Mouse (Mus musculus) kidney, postnatal 4 days (tissue): ENCODE results near the gene Pvr.

Experiments used
- DNase-seq, 2 experiments: peaks; one replicate each; pipeline ENCODE4 v3.0.0; 2021; ENCODE audit warnings: mixed read lengths in 2 of 2

Gene Pvr

DNA sequence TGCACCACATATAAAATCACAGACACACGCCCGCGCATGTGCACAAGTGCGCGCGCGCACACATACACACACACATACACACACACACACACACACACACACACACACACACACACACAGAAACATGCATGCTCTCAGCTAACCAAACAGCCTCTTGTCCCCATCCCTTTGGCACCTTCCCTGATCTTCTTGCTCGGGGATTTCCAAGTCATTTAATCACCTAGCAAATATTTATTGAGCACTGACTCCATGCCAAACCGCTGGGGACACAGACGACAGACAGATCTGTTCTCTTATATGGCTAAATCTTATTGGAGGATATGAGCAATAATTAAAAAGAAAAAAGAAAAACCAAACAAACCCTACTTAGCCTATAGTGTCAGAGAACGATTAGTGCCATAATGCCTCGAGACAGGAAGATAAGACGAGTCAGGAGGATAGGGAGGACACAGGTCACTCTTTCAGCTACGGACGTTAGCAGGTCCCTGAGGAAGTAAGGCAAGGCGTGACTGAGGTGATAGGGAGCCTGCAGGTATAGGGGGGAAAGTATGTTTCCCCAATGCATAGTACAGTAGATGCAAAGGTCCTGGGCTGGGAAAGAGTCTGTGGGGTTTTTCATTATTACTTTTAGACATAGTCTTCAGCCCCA is 53.1 kb downstream of the Pvr start:
- no peak for DNase-seq

DNA sequence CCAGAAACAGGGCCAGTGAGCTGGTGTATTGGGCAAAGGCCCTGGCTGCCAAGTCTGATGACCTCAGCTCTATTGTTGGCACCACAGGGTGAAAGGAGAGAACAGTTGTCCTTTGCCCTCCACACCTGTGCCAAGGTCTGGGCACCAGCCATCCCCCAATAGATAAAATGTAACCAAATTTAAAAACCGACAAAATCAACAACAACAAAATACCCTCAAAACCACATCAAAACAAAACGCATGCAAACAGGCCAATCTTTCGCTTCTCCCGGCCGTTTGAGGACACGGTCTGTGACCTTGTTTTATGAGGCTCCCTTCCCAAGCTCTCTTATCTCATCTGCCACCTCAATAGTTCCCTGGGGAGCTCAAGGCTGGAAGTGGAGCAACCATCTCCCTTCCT is 54.5 kb downstream of the Pvr start:
- no peak for DNase-seq

DNA sequence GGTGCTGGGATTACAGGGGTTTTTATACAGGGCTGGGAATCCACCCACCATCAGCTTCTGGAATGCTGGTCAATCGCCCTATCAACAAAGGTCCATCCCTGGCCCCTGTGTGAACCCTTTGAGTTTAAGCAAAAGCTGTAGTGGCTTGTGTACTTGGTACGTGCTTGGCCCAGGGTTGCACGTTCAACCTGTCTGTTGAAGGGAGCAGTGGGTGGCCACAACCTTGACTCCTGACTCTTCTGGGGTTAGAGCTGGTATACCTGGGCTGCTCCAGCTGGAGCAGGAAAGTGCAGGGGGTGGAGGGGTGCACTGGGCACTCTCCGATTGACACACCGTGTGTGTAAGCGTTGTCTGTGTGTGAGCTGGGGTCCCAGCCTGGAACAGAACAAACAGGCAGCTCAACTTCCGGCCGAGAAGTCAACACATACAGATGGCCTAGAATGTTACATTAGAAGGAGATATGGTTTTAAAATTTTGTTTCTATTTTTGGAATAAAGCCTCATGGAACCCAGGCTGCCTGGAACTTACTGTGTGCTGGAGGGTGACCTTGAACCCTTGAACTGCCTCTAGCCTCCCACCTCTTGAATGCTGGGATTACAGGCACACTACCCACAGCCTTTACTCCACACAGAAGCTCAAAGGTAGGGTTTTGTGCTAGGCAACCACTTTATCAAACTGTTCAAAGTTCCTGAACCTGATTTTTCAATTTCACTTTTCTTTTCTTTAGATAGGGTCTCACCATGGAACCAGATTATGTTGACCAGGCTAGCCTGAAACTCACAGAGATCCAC is 55.5 kb downstream of the Pvr start:
- no peak for DNase-seq

DNA sequence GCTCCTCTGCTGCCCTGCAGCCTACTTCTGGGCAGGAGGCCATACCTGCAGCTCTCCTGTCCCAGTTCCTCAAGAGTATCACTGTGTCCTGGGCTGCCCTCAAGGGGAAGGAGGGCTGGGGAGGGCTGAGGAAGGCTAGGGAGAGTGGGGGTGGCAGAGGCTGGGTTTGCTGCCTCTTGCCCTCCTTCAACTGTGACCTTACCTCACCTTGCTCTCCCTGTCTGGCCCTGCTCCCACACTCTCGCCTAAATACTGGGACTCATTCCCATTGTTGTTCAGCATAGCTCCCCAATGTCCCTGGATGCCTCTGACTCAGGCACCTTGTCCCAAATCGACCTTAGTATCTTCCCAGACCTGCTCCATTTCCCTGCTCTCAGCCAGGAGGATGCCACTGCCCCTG is 56.7 kb downstream of the Pvr start:
- no peak for DNase-seq

DNA sequence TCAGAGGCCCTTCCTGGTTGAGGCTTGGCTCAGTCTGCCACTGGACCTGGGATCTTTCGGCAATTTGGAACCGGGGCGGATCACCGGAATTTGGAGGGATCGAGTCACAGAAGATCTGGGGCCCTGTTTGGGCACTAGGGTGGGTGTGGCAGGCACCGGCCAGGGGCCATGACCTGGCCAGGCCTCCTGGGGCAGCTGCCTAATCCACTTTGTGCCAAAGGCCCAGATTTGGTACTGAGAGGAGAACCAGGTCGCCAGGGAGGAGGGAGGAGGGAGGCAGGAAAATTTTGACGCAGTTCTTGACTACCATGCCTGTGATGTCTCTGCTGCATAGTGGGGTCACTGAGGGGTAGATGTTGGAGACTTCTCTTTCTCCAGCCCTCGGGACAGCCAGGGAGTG is 59.8 kb downstream of the Pvr start, which contains the start of gene Ceacam16:
TSS of gene Ceacam16 (minus strand) at position 101 of the 400 bp plus-strand sequence.
- DNase-seq, result no peak

DNA sequence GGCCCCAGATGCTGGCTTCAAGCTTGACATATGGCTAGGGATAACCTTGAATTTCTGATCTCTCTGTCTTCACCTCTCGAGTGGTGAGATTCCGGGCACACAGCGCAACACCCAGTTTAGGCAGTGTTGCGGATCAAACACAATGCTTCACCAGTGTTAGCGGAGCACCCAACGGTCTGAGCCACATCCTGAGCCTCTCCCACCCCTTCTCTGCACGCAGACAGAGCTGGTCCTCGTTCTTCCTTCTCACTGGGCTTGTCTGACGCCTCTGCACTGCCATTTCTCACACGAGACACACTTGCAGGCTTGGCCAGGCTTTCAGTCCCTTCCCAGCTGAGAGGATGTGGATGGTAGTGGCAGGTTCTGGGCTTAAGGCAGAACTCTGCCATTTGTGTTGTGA is 61.2 kb downstream of the Pvr start:
- no peak for DNase-seq

DNA sequence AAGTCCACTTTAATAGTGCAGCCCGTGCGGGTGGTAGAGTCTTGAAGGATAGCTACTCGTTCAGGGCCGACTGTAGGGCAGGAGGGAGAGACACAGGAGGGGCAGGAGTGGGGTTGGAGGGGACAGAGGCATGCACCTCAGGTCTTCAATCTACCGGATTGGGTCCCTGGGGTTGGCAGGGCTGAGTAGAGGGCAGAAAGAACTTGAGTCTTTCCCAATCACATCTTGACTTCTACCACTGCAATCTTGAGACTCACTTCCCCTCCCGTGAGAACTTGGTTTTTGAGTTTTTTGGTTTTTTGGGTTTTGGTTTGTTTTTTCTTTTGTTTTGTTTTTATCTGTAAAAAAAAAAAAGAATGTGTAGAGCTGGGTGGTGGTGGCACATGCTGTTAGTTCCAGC is 64.7 kb downstream of the Pvr start:
- DNase-seq, result no peak

DNA sequence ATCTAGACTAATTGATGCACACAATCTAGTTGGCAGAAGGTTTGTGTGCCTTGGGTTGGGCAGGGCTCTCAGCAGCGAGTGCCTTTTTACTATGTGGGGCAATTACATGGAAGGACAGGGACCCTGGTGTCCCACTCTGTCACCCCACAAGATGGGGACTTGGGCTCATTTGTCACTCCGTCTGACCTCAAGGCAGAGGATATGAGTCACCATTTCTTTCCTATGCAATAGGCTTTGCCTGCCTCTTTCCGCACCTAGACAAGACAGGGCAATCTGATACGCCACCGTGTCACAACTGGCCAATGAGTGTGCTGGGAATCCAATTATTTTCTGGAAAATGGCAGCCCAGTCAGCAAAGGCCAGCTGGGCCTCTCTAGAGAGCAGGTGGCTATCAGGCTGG is 65.3 kb downstream of the Pvr start:
- no peak for DNase-seq
